Mouse (Mus musculus) liver, embryonic 14.5 days (tissue): Measurements from ENCODE around the gene Ust. TPM values are rescaled to one million over a fixed set of nuclear protein-coding genes. Genes with fewer than 3 reads are reported as not detected.

Experiments
- ATAC-seq: fragments of 200-750 bp; cut with Nextera tagmentation; 2 replicates; pipeline ENCODE4 v1.8.0; 2017; ENCODE audit warnings: moderate number of reproducible peaks, mild to moderate bottlenecking, moderate library complexity; ENCODE audit not compliant: insufficient read depth
- DNase-seq, 3 experiments: peaks; one replicate each; pipeline ENCODE4 v3.0.0-alpha.2; 2012 to 2013; ENCODE audit warnings: low read depth in 3 of 3, low spot score in 3 of 3
- H3K27ac ChIP-seq: fragments of 300-500 bp; sonication (generic); 2 replicates; pipeline ENCODE4 v1.5.1; 2014; ENCODE audit warnings: moderate library complexity, mild to moderate bottlenecking, control low read depth, inconsistent platforms
- H3K27me3 ChIP-seq: fragments of 300-500 bp; sonication (generic); 2 replicates; pipeline ENCODE4 v1.6.1; 2014; ENCODE audit warnings: mild to moderate bottlenecking, low read length, moderate library complexity; ENCODE audit not compliant: control insufficient read depth, insufficient read depth
- H3K36me3 ChIP-seq: fragments of 300-500 bp; sonication (generic); replicated peaks from 2 replicates; pipeline ENCODE4 v1.6.1; 2014; ENCODE audit warnings: low read depth; ENCODE audit not compliant: control insufficient read depth, insufficient read depth
- H3K4me1 ChIP-seq, 2 experiments: fragments of 200-500 bp in 1 of 2; fragments of 300-500 bp in 1 of 2; sonication (generic) in 1 of 2; replicated peaks; 2 replicates each; pipeline ENCODE4 v1.6.1; 2012 to 2014; ENCODE audit warnings: antibody characterized with exemption in 1 of 2, inconsistent platforms in 1 of 2, low read length in 1 of 2; ENCODE audit not compliant: control insufficient read depth in 2 of 2, insufficient read depth in 2 of 2
- H3K4me2 ChIP-seq: fragments of 300-500 bp; sonication (generic); 2 replicates; pipeline ENCODE4 v1.6.1; 2014; ENCODE audit warnings: low read depth, mild to moderate bottlenecking, control low read depth, moderate library complexity
- H3K4me3 ChIP-seq, 2 experiments: fragments of 200-500 bp in 1 of 2; fragments of 300-500 bp in 1 of 2; sonication (generic) in 1 of 2; 2 replicates each; pipeline ENCODE4 v1.5.1; 2012 to 2014; ENCODE audit warnings: low read depth in 2 of 2, low read length in 2 of 2, mild to moderate bottlenecking in 2 of 2, control low read depth in 1 of 2, inconsistent platforms in 1 of 2, moderate library complexity in 1 of 2; ENCODE audit not compliant: insufficient read depth in 1 of 2
- H3K9ac ChIP-seq: fragments of 300-500 bp; sonication (generic); replicated peaks from 2 replicates; pipeline ENCODE4 v1.6.1; 2014; ENCODE audit warnings: mild to moderate bottlenecking, control low read depth, moderate library complexity
- H3K9me3 ChIP-seq: fragments of 300-500 bp; sonication (generic); 2 replicates; pipeline ENCODE4 v1.6.1; 2016; ENCODE audit warnings: low read length, mixed read lengths; ENCODE audit not compliant: control insufficient read depth
- CTCF ChIP-seq: IDR thresholded peaks from 2 replicates; pipeline ENCODE4 v1.5.1; 2016; ENCODE audit warnings: antibody characterized with exemption, low read depth, control low read depth
- EP300 ChIP-seq: IDR thresholded peaks from 2 replicates; pipeline ENCODE4 v1.6.1; 2016; ENCODE audit warnings: antibody characterized with exemption, low read depth
- WGBS: fragments of 180-500 bp; shearing (Covaris S2); extraction: QIAGEN DNeasy Blood & Tissue Kit; methylation state at CpG from one replicate; pipeline ENCODE4 v1.1.7; 2014; ENCODE audit not compliant: insufficient replicate concordance; 5-methylcytosine and 5-hydroxymethylcytosine counted together
- polyA plus RNA-seq, 2 experiments: library from polyadenylated mRNA; depleted of rRNA in 1 of 2; stranded (reverse) in 1 of 2; unstranded in 1 of 2; fragments of >200 nt; fragmentation: Nextera tagmentation in 1 of 2; extraction: Ambion mirVana in 1 of 2; gene quantifications; 2 replicates each; pipeline versions ENCODE4 v1.2.1 to v1.2.3; 2012 to 2014

The Ust gene
- polyA plus RNA-seq, 2 experiments: 0.30 to 0.42 TPM

- ATAC-seq: no peak
- no peak for DNase-seq
- Histone ChIP-seq H3K4me1 (peaks cover 0 to 11% of the 10 kb centered on the region in 2 experiments; a peak in 2 of 4 replicates), H3K9me3 (no peaks in the 10 kb centered on the region), H3K4me2 (no peak overlapping the region), H3K27ac (no peak overlapping the region), H3K36me3 (no peaks in the 10 kb centered on the region), H3K4me3 (no peak overlapping the region), H3K27me3 (no peaks in the 10 kb centered on the region), H3K9ac (no peak overlapping the region)
- WGBS: 35% methylated on average over 6 of the region's 6 CpGs
- TF ChIP-seq EP300 (no peak), CTCF (no peak)
Observed at GRCm38 (mm10) chr10:8195730-8196129, 322.9 kb downstream of the Ust start.

GRCm38 (mm10) chr10:8189331-8189981 lies 329.2 kb downstream of the Ust start:
- no peaks in the 10 kb centered on the region for H3K27me3 ChIP-seq
- DNase-seq (no peak), ATAC-seq (no peak)
- no peaks in the 10 kb centered on the region for H3K9me3 ChIP-seq
- TF ChIP-seq CTCF: no peak
- TF ChIP-seq EP300: no peak
- H3K4me2 ChIP-seq: no peak overlapping the region
- no peaks in the 10 kb centered on the region for H3K36me3 ChIP-seq
- 56% methylated on average over 5 of the region's 5 CpGs for WGBS
- no peak overlapping the region for H3K9ac ChIP-seq
- no peak overlapping the region for H3K4me3 ChIP-seq
- H3K27ac ChIP-seq: no peak overlapping the region
- H3K4me1 ChIP-seq: peaks cover 0 to 8% of the 10 kb centered on the region in 2 experiments; a peak in 1 of 4 replicates

GRCm38 (mm10) chr10:8185586-8185985 lies 333.0 kb downstream of the Ust start:
- no peak overlapping the region for H3K4me2 ChIP-seq
- no peaks in the 10 kb centered on the region for H3K9me3 ChIP-seq
- no peaks in the 10 kb centered on the region for H3K27me3 ChIP-seq
- TF ChIP-seq EP300 (no peak), CTCF (no peak)
- H3K4me3 ChIP-seq: no peak overlapping the region
- peaks cover 0 to 4% of the 10 kb centered on the region in 2 experiments; a peak in 1 of 4 replicates for H3K4me1 ChIP-seq
- H3K9ac ChIP-seq: no peak overlapping the region
- 65% methylated on average over 4 of the region's 4 CpGs for WGBS
- no peak for ATAC-seq
- DNase-seq: no peak
- no peak overlapping the region for H3K27ac ChIP-seq
- no peaks in the 10 kb centered on the region for H3K36me3 ChIP-seq

- 51% methylated on average over 9 of the region's 9 CpGs for WGBS
- Histone ChIP-seq H3K9ac (no peak overlapping the region), H3K36me3 (no peaks in the 10 kb centered on the region), H3K27me3 (no peaks in the 10 kb centered on the region), H3K4me3 (no peak overlapping the region), H3K4me1 (peaks cover 0 to 4% of the 10 kb centered on the region in 2 experiments; a peak in 1 of 4 replicates), H3K9me3 (no peaks in the 10 kb centered on the region), H3K4me2 (no peak overlapping the region), H3K27ac (no peak overlapping the region)
- TF ChIP-seq CTCF (no peak), EP300 (no peak)
- DNase-seq (no peak), ATAC-seq (no peak)
Observed at GRCm38 (mm10) chr10:8184711-8185110, 333.9 kb downstream of the Ust start.

GRCm38 (mm10) chr10:8183171-8183570 lies 335.5 kb downstream of the Ust start:
- Histone ChIP-seq H3K9me3 (no peaks in the 10 kb centered on the region), H3K27me3 (no peaks in the 10 kb centered on the region), H3K4me2 (no peak overlapping the region), H3K27ac (no peak overlapping the region), H3K4me1 (peaks cover 0 to 4% of the 10 kb centered on the region in 2 experiments; a peak in 1 of 4 replicates), H3K4me3 (no peak overlapping the region), H3K9ac (no peak overlapping the region), H3K36me3 (no peaks in the 10 kb centered on the region)
- DNase-seq: no peak
- no peak for ATAC-seq
- TF ChIP-seq EP300 (no peak), CTCF (no peak)
- 64% methylated on average over 7 of the region's 7 CpGs for WGBS
